Mouse (Mus musculus) heart, embryonic 12.5 days (tissue): ENCODE measurements around the gene Lsm14b. TPM values are rescaled to one million over a fixed set of nuclear protein-coding genes. Genes with fewer than 3 reads are reported as not detected.

Experiments used
- ATAC-seq: fragments of 200-750 bp; cut with Nextera tagmentation; 2 replicates; pipeline ENCODE4 v1.8.0; 2017; ENCODE audit warnings: moderate TSS enrichment, moderate library complexity; ENCODE audit not compliant: insufficient number of reproducible peaks, low FRiP score
- H3K27ac ChIP-seq: fragments of 300-500 bp; sonication (generic); 2 replicates; pipeline ENCODE4 v1.5.1; 2016; ENCODE audit warnings: mild to moderate bottlenecking, moderate library complexity; ENCODE audit not compliant: poor library complexity, severe bottlenecking
- H3K27me3 ChIP-seq: fragments of 300-500 bp; sonication (generic); replicated peaks from 2 replicates; pipeline ENCODE4 v1.6.1; 2016; ENCODE audit warnings: mild to moderate bottlenecking, moderate library complexity
- H3K36me3 ChIP-seq: fragments of 300-500 bp; sonication (generic); 2 replicates; pipeline ENCODE4 v1.6.1; 2016; ENCODE audit warnings: mild to moderate bottlenecking, moderate library complexity
- H3K4me1 ChIP-seq: fragments of 300-500 bp; sonication (generic); replicated peaks from 2 replicates; pipeline ENCODE4 v1.6.1; 2016; ENCODE audit warnings: mild to moderate bottlenecking
- H3K4me2 ChIP-seq: fragments of 300-500 bp; sonication (generic); 2 replicates; pipeline ENCODE4 v1.6.1; 2016; ENCODE audit warnings: mild to moderate bottlenecking, moderate library complexity
- H3K4me3 ChIP-seq: fragments of 300-500 bp; sonication (generic); 2 replicates; pipeline ENCODE4 v1.5.1; 2016; ENCODE audit warnings: mild to moderate bottlenecking
- H3K9ac ChIP-seq: fragments of 300-500 bp; sonication (generic); 2 replicates; pipeline ENCODE4 v1.6.1; 2016; ENCODE audit warnings: mild to moderate bottlenecking, moderate library complexity
- H3K9me3 ChIP-seq: fragments of 300-500 bp; sonication (generic); replicated peaks from 2 replicates; pipeline ENCODE4 v1.6.1; 2016; ENCODE audit warnings: mild to moderate bottlenecking, moderate library complexity
- WGBS: fragments of 180-500 bp; shearing (Covaris S2); methylation state at CpG from one replicate; pipeline ENCODE4 v1.1.7; 2016; 5-methylcytosine and 5-hydroxymethylcytosine counted together
- polyA plus RNA-seq: library from polyadenylated mRNA; unstranded; fragments of >200 nt; fragmentation: Nextera tagmentation; extraction: Ambion mirVana; gene quantifications from 2 replicates; pipeline ENCODE4 v1.2.1, GENCODE M21; 2016

Gene Lsm14b
- polyA plus RNA-seq, 1 experiment from 2014 or later: 6.9 TPM

- Histone ChIP-seq H3K27me3 (peaks cover 48% of the 10 kb centered on the region), H3K9me3 (no peaks in the 10 kb centered on the region)
- WGBS: 73% methylated on average over 9 of the region's 9 CpGs
Measured at GRCm38 (mm10) chr2:180018573-180018972, 6.2 kb upstream of the Lsm14b start.

DNA sequence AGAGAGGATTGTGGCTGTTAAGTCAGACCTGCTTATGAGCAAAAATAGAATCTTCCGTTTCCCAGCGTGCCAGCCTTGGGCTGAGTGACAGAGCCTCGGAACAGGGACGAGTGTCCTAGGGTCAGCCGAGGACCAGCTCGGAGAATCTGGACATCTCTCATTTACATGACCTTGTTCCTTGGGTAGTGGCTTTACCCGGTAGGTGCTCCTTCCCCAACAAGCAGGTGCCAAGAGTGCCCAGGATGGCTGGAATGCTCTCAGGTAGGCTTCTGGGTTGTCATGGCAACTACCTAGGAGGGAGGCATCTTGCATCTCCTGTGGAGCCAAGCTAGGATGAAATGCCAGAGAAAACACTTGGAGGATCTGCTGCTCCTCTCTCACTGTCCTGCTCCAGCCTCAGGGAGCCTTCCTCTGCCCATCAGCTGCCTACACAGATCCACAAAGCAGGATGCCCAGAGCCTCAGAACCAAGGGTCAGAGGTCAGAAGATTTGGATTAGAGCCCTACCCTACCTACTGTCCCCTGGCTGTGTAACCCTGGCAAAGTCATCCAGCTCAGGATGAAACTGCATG is 4.6 kb upstream of the Lsm14b start:
- Histone ChIP-seq H3K4me2 (no peak overlapping the region), H3K9ac (no peak overlapping the region; the same call in 1 of the 2 replicates), H3K9me3 (no peaks in the 10 kb centered on the region), H3K27me3 (peaks cover 42% of the 10 kb centered on the region), H3K36me3 (no peaks in the 10 kb centered on the region), H3K4me1 (peaks cover 18% of the 10 kb centered on the region), H3K27ac (no peak overlapping the region), H3K4me3 (no peak overlapping the region)
- WGBS: 65% methylated on average over 7 of the region's 7 CpGs
- ATAC-seq: no peak

More at GRCm38 (mm10) chr2:180018573-180018972, 6.2 kb upstream of the Lsm14b start:
- no peaks in the 10 kb centered on the region for H3K36me3 ChIP-seq
- no peak overlapping the region for H3K4me3 ChIP-seq
- H3K4me1 ChIP-seq: peaks cover 18% of the 10 kb centered on the region
- no peak overlapping the region for H3K4me2 ChIP-seq
- H3K9ac ChIP-seq: no peak overlapping the region
- no peak for ATAC-seq
- H3K27ac ChIP-seq: no peak overlapping the region

GRCm38 (mm10) chr2:180020919-180021318 is 3.9 kb upstream of the Lsm14b start:
- H3K27me3 ChIP-seq: peaks cover 42% of the 10 kb centered on the region
- H3K4me3 ChIP-seq: no peak overlapping the region
- no peaks in the 10 kb centered on the region for H3K9me3 ChIP-seq
- ATAC-seq: no peak
- no peak overlapping the region for H3K27ac ChIP-seq
- H3K36me3 ChIP-seq: no peaks in the 10 kb centered on the region
- H3K4me1 ChIP-seq: peaks cover 21% of the 10 kb centered on the region
- no peak overlapping the region for H3K9ac ChIP-seq
- WGBS: 76% methylated on average over 8 of the region's 8 CpGs
- H3K4me2 ChIP-seq: no peak overlapping the region

GRCm38 (mm10) chr2:180022751-180023150 is 2.0 kb upstream of the Lsm14b start:
- H3K4me3 ChIP-seq: no peak overlapping the region
- no peaks in the 10 kb centered on the region for H3K9me3 ChIP-seq
- peaks cover 42% of the 10 kb centered on the region for H3K27me3 ChIP-seq
- H3K36me3 ChIP-seq: peaks cover 2% of the 10 kb centered on the region
- H3K27ac ChIP-seq: no peak overlapping the region
- 56% methylated on average over 6 of the region's 6 CpGs for WGBS
- ATAC-seq: no peak
- peaks cover 29% of the 10 kb centered on the region for H3K4me1 ChIP-seq
- no peak overlapping the region for H3K4me2 ChIP-seq
- no peak overlapping the region for H3K9ac ChIP-seq

GRCm38 (mm10) chr2:180025135-180025860 is 511 bp downstream of the Lsm14b start:
- Histone ChIP-seq H3K27ac (peak overlapping the region; percentile 89), H3K9ac (peak overlapping the region; percentile 91), H3K36me3 (peaks cover 27% of the 10 kb centered on the region), H3K4me3 (peak overlapping the region; percentile 85), H3K4me1 (peaks cover 38% of the 10 kb centered on the region), H3K27me3 (peaks cover 27% of the 10 kb centered on the region), H3K4me2 (peak overlapping the region; percentile 94), H3K9me3 (no peaks in the 10 kb centered on the region)
- under 1% methylated on average over 82 of the region's 84 CpGs for WGBS
- ATAC-seq: peak; percentile 22

GRCm38 (mm10) chr2:180025861-180026200 is 1.0 kb downstream of the Lsm14b start:
- ATAC-seq: no peak
- Histone ChIP-seq H3K36me3 (peaks cover 33% of the 10 kb centered on the region), H3K9me3 (no peaks in the 10 kb centered on the region), H3K27ac (no peak overlapping the region), H3K4me3 (peak overlapping the region; percentile 85), H3K4me1 (peaks cover 38% of the 10 kb centered on the region), H3K27me3 (peaks cover 23% of the 10 kb centered on the region), H3K4me2 (peak overlapping the region; percentile 94), H3K9ac (peak overlapping the region; percentile 91)
- WGBS: 16% methylated on average over 6 of the region's 6 CpGs

GRCm38 (mm10) chr2:180027768-180028167 is 3.0 kb downstream of the Lsm14b start:
- Histone ChIP-seq H3K9ac (no peak overlapping the region; the same call in 1 of the 2 replicates), H3K27me3 (peaks cover 7% of the 10 kb centered on the region; the same call in 1 of the 2 replicates), H3K4me3 (no peak overlapping the region; the same call in 1 of the 2 replicates), H3K4me1 (peaks cover 37% of the 10 kb centered on the region), H3K9me3 (no peaks in the 10 kb centered on the region), H3K4me2 (peak overlapping the region; percentile 94), H3K36me3 (peaks cover 52% of the 10 kb centered on the region), H3K27ac (no peak overlapping the region)
- no peak for ATAC-seq
- 65% methylated on average over 9 of the region's 9 CpGs for WGBS

- WGBS: 84% methylated on average over 6 of the region's 6 CpGs
- H3K4me2 ChIP-seq: no peak overlapping the region
- no peak for ATAC-seq
- no peaks in the 10 kb centered on the region for H3K9me3 ChIP-seq
- no peak overlapping the region for H3K4me3 ChIP-seq
- no peak overlapping the region for H3K27ac ChIP-seq
- H3K9ac ChIP-seq: peak overlapping the region; percentile 11; the same call in 1 of the 2 replicates
- peaks cover 42% of the 10 kb centered on the region for H3K4me1 ChIP-seq
- peaks cover 85% of the 10 kb centered on the region for H3K36me3 ChIP-seq
- no peaks in the 10 kb centered on the region for H3K27me3 ChIP-seq
Measured at GRCm38 (mm10) chr2:180031270-180031669, 6.5 kb downstream of the Lsm14b start.

- Histone ChIP-seq H3K27me3 (no peaks in the 10 kb centered on the region), H3K9me3 (no peaks in the 10 kb centered on the region), H3K4me3 (no peak overlapping the region), H3K27ac (no peak overlapping the region), H3K9ac (no peak overlapping the region), H3K36me3 (peaks cover 98% of the 10 kb centered on the region), H3K4me1 (peaks cover 25% of the 10 kb centered on the region), H3K4me2 (no peak overlapping the region)
- WGBS: 56% methylated on average over 3 of the region's 3 CpGs
- ATAC-seq: no peak
Measured at GRCm38 (mm10) chr2:180032925-180033324, 8.1 kb downstream of the Lsm14b start.

DNA sequence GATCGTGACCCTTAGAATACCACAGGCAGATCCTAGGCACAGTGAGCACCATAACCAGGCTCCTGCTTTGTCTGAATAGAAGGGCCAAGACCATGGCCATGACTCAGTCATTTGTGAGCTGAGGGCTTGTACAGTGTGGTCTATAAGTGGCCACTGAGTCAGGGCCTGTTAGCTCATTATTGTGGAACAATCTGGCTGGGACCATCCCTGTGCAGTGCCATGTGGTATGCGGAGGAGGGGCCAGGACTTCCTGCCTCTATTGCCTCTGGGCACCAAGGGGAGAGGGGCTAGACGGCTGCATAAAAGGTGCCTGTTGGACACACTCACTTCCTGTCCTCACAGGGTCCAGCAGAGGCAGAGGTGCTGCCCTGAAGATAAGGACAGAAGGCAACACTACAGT is 9.2 kb downstream of the Lsm14b start:
- Histone ChIP-seq H3K27me3 (no peaks in the 10 kb centered on the region), H3K9ac (no peak overlapping the region), H3K9me3 (no peaks in the 10 kb centered on the region), H3K27ac (no peak overlapping the region), H3K4me3 (no peak overlapping the region), H3K36me3 (peaks cover 98% of the 10 kb centered on the region), H3K4me1 (peaks cover 17% of the 10 kb centered on the region), H3K4me2 (no peak overlapping the region)
- ATAC-seq: 0 out of 2 replicates have a peak, but pooled peaks have one; percentile 38
- WGBS: 62% methylated on average over 3 of the region's 3 CpGs

DNA sequence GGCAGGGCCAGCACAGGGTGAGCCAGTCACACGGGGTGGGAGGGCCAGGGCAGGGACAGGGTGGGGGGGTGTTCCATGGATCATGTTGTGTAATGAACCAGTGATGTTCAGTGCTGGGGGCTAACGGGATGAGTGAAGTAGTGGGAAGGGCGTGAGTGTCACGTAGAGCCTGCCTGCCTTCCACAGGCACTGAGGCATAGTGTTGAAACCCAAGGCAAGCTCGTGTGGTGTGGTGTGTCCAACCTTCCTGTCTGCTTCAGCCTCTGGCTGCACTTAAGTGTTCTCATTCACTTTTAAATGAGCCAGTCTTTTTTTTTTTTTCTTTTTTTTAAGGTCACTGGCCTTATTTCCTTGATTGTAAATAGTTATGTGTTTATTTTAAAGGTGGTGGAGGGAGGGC is 10.0 kb downstream of the Lsm14b start:
- peaks cover 92% of the 10 kb centered on the region for H3K36me3 ChIP-seq
- no peak for ATAC-seq
- H3K27ac ChIP-seq: no peak overlapping the region; the same call in 1 of the 2 replicates
- H3K4me1 ChIP-seq: peaks cover 17% of the 10 kb centered on the region
- no peak overlapping the region for H3K4me2 ChIP-seq
- WGBS: 56% methylated on average over 5 of the region's 5 CpGs
- no peaks in the 10 kb centered on the region for H3K9me3 ChIP-seq
- no peaks in the 10 kb centered on the region for H3K27me3 ChIP-seq
- no peak overlapping the region for H3K4me3 ChIP-seq
- no peak overlapping the region for H3K9ac ChIP-seq
